Mouse (Mus musculus) liver, adult 2 months (tissue): Measurements from ENCODE around the gene Nop2.

ENCODE experiments used
- CTCF ChIP-seq: fragments of 200-500 bp; IDR thresholded peaks from 2 replicates; pipeline ENCODE4 v1.5.1; 2011; ENCODE audit warnings: low read depth, low read length, control low read depth
- POLR2A ChIP-seq: fragments of 200-500 bp; IDR thresholded peaks from 2 replicates; pipeline ENCODE4 v1.6.1; 2011; ENCODE audit warnings: low read length, control low read depth; ENCODE audit not compliant: insufficient read depth; ENCODE audit errors: extremely low read depth

- TF ChIP-seq CTCF, result no peak
- TF ChIP-seq POLR2A, result no peak
These were observed 8.0 kb downstream of the Nop2 start for GRCm38 (mm10) chr6:125139747-125140146.
